Mouse (Mus musculus): ENCODE results near the gene Samd4b. TPM values are rescaled to one million over a fixed set of nuclear protein-coding genes. Genes with fewer than 3 reads are reported as not detected.

The Samd4b gene
- total and polyA plus RNA-seq, 3 experiments: 6.4 to 45.9 TPM; not detected in 1

DNA sequence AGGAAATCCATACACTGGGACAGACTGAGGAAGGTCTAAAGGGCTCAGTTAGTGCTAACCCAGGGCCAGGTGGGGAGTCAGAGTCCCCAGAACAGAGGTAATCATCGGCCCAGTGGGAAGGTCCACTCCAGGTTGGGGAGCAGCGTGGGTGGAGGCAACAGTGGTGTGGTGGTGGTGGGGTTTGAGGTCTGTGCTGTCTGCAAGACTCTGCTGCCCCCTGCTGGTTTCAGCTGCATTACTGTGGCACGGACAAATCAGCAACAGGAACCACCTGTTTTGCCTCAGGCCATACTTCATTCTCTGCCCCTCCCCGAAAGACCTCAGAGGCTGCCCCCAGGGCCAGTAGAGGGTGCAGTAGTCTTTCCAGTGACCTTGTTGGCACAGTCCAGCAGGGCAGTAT lies 211.5 kb downstream of the Samd4b start:
- H3K4me1 ChIP-seq (ENCODE audit: control insufficient read depth in 1 of 2, insufficient read depth in 2 of 2, low read length in 2 of 2): peaks cover 2 to 19% of the 10 kb centered on the region in 2 experiments; a peak in 3 of 4 replicates
- peaks cover 2% of the 10 kb centered on the region for H3K79me2 ChIP-seq (ENCODE audit: control insufficient read depth, insufficient read depth, low read length, poor library complexity)
- DNase-seq (ENCODE audit: low read depth, low spot score): peak; percentile 85
- H3K27ac ChIP-seq (ENCODE audit: control insufficient read depth, low read depth, low read length): no peak overlapping the region
- H3K9ac ChIP-seq (ENCODE audit: control insufficient read depth, low read depth, low read length, poor library complexity, severe bottlenecking): no peak overlapping the region
- no peaks in the 10 kb centered on the region for H3K27me3 ChIP-seq (ENCODE audit: control insufficient read depth in 1 of 2, insufficient read depth in 2 of 2, low read length in 2 of 2)
- peak; percentile 51; the same call in 1 of the 2 replicates for TF ChIP-seq MXI1 (IDR thresholded peaks at IDR 0.05; ENCODE audit: low read depth, low read length)
- peak; percentile 81 for TF ChIP-seq SMC3 (IDR thresholded peaks at IDR 0.05; ENCODE audit: low read depth, low read length)
- 0 out of 2 replicates have a peak, but pooled peaks have one; percentile 24 for TF ChIP-seq BHLHE40 (IDR thresholded peaks at IDR 0.05; ENCODE audit: borderline replicate concordance, low read depth, low read length)
- TF ChIP-seq RAD21 (IDR thresholded peaks at IDR 0.05; ENCODE audit: low read depth, low read length): peak; percentile 88
- TF ChIP-seq JUND (IDR thresholded peaks at IDR 0.05; ENCODE audit: low read depth, low read length): no peak
- peak; percentile 59; the same call in 1 of the 2 replicates for TF ChIP-seq SIN3A (IDR thresholded peaks at IDR 0.05; ENCODE audit: low read length)
- no peak for TF ChIP-seq POLR2AphosphoS5 (IDR thresholded peaks at IDR 0.05; ENCODE audit: borderline replicate concordance, low read depth, low read length)
- peak; percentile 90 for TF ChIP-seq ZC3H11A (IDR thresholded peaks at IDR 0.05; ENCODE audit: low read depth, low read length)
- TF ChIP-seq CTCF (IDR thresholded peaks at IDR 0.05 in 2 of 3, conservative IDR thresholded peaks at IDR 0.05 in 1 of 3; ENCODE audit: control insufficient read depth in 1 of 3, insufficient read depth in 1 of 3, low read depth in 2 of 3, low read length in 3 of 3, poor library complexity in 1 of 3, severe bottlenecking in 1 of 3): peak; percentile 84 to 93 (median 90)
- no peaks in the 10 kb centered on the region for H3K9me3 ChIP-seq (replicated peaks; ENCODE audit: insufficient read depth, low read length)
- H3K4me3 ChIP-seq (ENCODE audit: control insufficient read depth in 1 of 2, insufficient read depth in 1 of 2, low read depth in 2 of 2, low read length in 2 of 2): no peak overlapping the region
- H3K36me3 ChIP-seq (ENCODE audit: control insufficient read depth in 1 of 2, insufficient read depth in 2 of 2, low read length in 2 of 2): peaks cover 0 to 12% of the 10 kb centered on the region in 2 experiments; a peak in 2 of 4 replicates

DNA sequence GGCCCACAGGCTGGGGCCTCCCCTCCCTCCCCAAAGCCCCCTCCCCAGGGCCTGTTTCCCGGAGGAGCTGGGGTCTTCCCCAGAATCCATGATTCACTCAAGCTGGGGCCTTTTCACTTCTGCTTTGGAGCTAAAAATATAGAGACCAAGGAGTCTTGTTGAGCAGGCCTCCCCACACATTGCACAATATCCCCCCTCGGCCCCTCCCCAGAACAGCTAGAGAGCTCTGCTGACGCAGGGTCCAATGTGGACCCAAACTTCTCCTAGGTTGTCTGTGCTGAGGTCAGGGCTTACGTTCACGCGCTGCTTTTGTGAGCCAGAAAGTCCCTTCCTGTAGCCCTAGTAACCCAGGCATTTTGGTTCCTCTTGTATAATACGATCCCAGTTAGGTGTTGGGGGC lies 211.9 kb downstream of the Samd4b start:
- Histone ChIP-seq H3K4me3 (ENCODE audit: control insufficient read depth in 1 of 2, insufficient read depth in 1 of 2, low read depth in 2 of 2, low read length in 2 of 2) (no peak overlapping the region), H3K4me1 (ENCODE audit: control insufficient read depth in 1 of 2, insufficient read depth in 2 of 2, low read length in 2 of 2) (peaks cover 2 to 19% of the 10 kb centered on the region in 2 experiments; a peak in 3 of 4 replicates), H3K36me3 (ENCODE audit: control insufficient read depth in 1 of 2, insufficient read depth in 2 of 2, low read length in 2 of 2) (peaks cover 0 to 12% of the 10 kb centered on the region in 2 experiments; a peak in 2 of 4 replicates), H3K79me2 (ENCODE audit: control insufficient read depth, insufficient read depth, low read length, poor library complexity) (peaks cover under 1% of the 10 kb centered on the region; the same call in 1 of the 2 replicates), H3K9ac (ENCODE audit: control insufficient read depth, low read depth, low read length, poor library complexity, severe bottlenecking) (no peak overlapping the region), H3K27me3 (ENCODE audit: control insufficient read depth in 1 of 2, insufficient read depth in 2 of 2, low read length in 2 of 2) (no peaks in the 10 kb centered on the region), H3K9me3 (replicated peaks; ENCODE audit: insufficient read depth, low read length) (no peaks in the 10 kb centered on the region), H3K27ac (ENCODE audit: control insufficient read depth, low read depth, low read length) (no peak overlapping the region)
- TF ChIP-seq ELF1 (IDR thresholded peaks at IDR 0.05; ENCODE audit: low read depth, low read length) (no peak), MXI1 (IDR thresholded peaks at IDR 0.05; ENCODE audit: low read depth, low read length) (no peak), RAD21 (IDR thresholded peaks at IDR 0.05; ENCODE audit: low read depth, low read length) (no peak), ZC3H11A (IDR thresholded peaks at IDR 0.05; ENCODE audit: low read depth, low read length) (no peak), TCF12 (IDR thresholded peaks at IDR 0.05; ENCODE audit: low read depth, low read length) (no peak), TBP (IDR thresholded peaks at IDR 0.05; ENCODE audit: low read depth, low read length) (no peak), RCOR1 (IDR thresholded peaks at IDR 0.05; ENCODE audit: low read depth, low read length) (no peak), MYC (IDR thresholded peaks at IDR 0.05; ENCODE audit: low read depth, low read length) (no peak)
- DNase-seq (ENCODE audit: low read depth, low spot score): no peak

DNA sequence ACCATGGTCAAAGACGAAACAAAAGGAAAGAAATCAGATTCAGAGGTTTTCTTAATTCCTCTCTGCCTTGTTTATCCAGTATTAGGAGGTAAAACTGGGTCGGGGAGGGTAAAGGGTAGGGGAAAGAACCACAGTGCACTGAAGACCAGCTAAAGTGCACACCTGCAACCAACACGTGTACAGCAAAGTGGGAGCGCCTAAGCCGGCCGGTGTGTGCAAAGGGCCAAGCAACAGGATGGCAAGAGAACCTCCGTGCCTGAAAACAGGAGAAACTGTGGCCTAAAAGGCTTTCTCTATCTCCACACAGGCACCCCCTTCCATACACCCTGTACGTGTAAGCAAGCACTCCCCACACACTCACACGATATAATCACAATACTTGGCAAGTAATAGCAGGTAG lies 212.7 kb downstream of the Samd4b start:
- no peaks in the 10 kb centered on the region for H3K27me3 ChIP-seq (ENCODE audit: control insufficient read depth in 1 of 2, insufficient read depth in 2 of 2, low read length in 2 of 2)
- peaks cover 0 to 16% of the 10 kb centered on the region in 2 experiments; a peak in 2 of 4 replicates for H3K36me3 ChIP-seq (ENCODE audit: control insufficient read depth in 1 of 2, insufficient read depth in 2 of 2, low read length in 2 of 2)
- peaks cover 6 to 23% of the 10 kb centered on the region in 2 experiments for H3K4me1 ChIP-seq (ENCODE audit: control insufficient read depth in 1 of 2, insufficient read depth in 2 of 2, low read length in 2 of 2)
- H3K9me3 ChIP-seq (replicated peaks; ENCODE audit: insufficient read depth, low read length): no peaks in the 10 kb centered on the region
- no peak overlapping the region for H3K9ac ChIP-seq (ENCODE audit: control insufficient read depth, low read depth, low read length, poor library complexity, severe bottlenecking)
- no peak overlapping the region for H3K4me3 ChIP-seq (ENCODE audit: control insufficient read depth in 1 of 2, insufficient read depth in 1 of 2, low read depth in 2 of 2, low read length in 2 of 2)
- no peak overlapping the region for H3K27ac ChIP-seq (ENCODE audit: control insufficient read depth, low read depth, low read length)
- no peaks in the 10 kb centered on the region for H3K79me2 ChIP-seq (ENCODE audit: control insufficient read depth, insufficient read depth, low read length, poor library complexity)
- DNase-seq (ENCODE audit: low read depth, low spot score): no peak
- TF ChIP-seq POLR2AphosphoS5 (IDR thresholded peaks at IDR 0.05; ENCODE audit: borderline replicate concordance, low read depth, low read length) (no peak), CHD1 (IDR thresholded peaks at IDR 0.05; ENCODE audit: low read depth, low read length) (no peak), MXI1 (IDR thresholded peaks at IDR 0.05; ENCODE audit: low read depth, low read length) (no peak), MYB (IDR thresholded peaks at IDR 0.05; ENCODE audit: low read depth, low read length) (no peak), SMC3 (IDR thresholded peaks at IDR 0.05; ENCODE audit: low read depth, low read length) (no peak), MAX (IDR thresholded peaks at IDR 0.05; ENCODE audit: low read length) (no peak), ETS1 (IDR thresholded peaks at IDR 0.05; ENCODE audit: low read depth, low read length) (no peak), E2F4 (IDR thresholded peaks at IDR 0.05; ENCODE audit: borderline replicate concordance, low read depth, low read length) (no peak), TCF12 (IDR thresholded peaks at IDR 0.05; ENCODE audit: low read depth, low read length) (no peak)

All from MEL (cell line).